Mouse (Mus musculus): ENCODE measurements around the gene Notch1. TPM values are rescaled to one million over a fixed set of nuclear protein-coding genes. Genes with fewer than 3 reads are reported as not detected.

The Notch1 gene
- polyA plus RNA-seq, 1 experiment, result 0.01 TPM

GRCm38 (mm10) chr2:26508661-26509060 lies 7.8 kb downstream of the Notch1 start:
- TF ChIP-seq GATA1 (IDR thresholded peaks at IDR 0.05; ENCODE audit: low read length), result no peak

DNA sequence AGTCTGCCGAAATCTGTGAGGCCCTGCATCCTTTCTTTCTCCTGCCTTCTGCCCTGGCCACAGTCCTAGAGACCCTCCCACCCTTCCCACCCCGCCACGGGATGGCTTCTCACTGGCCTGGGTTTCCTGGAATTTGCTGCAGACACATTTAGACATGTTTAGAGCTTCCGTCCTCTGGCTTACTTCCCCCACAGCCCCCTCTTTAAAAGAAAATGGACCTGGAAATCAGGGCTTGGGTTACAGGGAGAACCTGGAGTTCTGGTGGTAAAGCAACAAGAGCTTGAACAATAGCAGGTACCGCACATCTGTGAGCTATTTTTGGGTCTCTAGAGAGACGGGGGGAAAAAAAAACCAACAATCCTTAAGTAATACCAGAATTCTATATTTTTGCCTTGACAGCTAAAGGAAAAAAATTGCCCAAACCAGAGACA lies 8.5 kb downstream of the Notch1 start:
- TF ChIP-seq GATA1 (IDR thresholded peaks at IDR 0.05; ENCODE audit: low read length), result no peak

GRCm38 (mm10) chr2:26507481-26507886 lies 9.0 kb downstream of the Notch1 start:
- TF ChIP-seq GATA1 (IDR thresholded peaks at IDR 0.05; ENCODE audit: low read length), result no peak

DNA sequence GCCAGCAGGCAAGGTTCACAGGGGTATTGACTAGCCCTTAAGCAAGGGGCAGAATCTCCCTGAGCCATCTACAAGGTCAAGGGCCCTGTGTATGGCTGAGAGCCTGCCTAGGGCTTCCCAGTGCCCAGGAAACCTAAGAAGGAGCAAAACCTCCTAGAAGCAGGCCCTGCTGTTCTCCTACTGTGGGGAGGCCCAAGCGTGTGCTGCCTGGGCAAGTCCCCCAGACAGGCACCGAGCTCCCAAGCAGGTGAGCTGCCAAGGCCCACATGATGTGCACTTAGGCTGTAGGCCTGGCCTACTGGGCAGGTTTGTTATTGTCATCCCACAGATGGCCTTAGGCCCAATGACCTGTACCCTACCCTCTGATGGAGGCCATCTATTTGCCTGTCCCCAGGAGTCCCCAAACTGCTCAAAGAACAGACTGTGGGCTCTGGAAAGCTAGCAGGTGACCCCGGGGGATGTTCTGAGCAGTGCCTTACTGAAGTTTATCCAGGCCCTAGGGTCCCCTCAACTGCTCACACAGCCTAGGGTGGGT lies 9.7 kb downstream of the Notch1 start:
- no peak for TF ChIP-seq GATA1 (IDR thresholded peaks at IDR 0.05; ENCODE audit: low read length)

GRCm38 (mm10) chr2:26504772-26505480 lies 11.5 kb downstream of the Notch1 start:
- TF ChIP-seq GATA1 (IDR thresholded peaks at IDR 0.05; ENCODE audit: low read length), result no peak

DNA sequence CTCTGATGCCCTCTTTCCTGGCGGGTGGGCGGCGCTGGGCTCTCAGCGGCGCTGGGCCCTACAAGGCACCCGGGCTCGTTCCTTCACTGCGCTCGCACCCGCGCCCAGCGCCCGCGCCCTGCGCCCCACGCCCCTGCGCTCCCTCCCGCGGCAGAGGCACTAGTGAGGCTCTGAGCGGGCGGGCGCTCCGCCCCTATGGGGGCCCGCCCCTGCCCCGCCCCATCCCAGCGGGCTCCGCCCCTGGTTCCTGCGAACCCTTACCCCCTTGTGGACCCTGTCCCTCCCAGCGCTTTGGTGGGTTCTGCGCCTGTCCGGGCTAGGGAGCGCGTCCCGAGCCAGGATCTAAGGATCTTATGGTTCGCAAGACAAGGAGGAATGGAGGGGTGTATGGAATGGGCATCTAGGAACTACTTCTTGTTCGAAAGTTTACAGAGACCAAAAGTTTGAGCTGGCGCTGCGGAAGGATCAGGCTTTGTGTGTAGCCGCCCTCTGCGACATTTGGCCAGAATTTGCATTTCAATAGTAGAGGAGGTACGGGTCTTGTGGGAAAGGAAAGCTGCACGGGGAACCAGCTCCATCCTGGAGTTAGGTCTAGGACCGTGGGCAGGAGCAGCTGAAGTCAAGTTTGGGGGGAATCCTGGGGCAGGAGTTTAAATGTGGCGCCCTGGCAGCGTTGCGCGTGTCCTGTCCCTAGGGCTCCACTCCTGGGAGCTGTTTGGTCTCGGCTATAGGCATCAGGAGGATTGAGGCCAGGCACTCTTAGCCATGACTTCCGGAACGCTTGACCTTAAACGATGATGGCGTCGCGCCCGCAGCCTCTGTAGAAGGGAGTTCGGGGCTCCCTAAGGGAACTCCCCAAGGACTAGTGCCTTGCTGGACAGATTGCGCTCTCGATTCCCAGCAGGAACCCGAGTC lies 12.5 kb downstream of the Notch1 start:
- no peak for TF ChIP-seq GATA1 (IDR thresholded peaks at IDR 0.05; ENCODE audit: low read length)

- no peak for TF ChIP-seq GATA1 (IDR thresholded peaks at IDR 0.05; ENCODE audit: low read length)
These were observed 13.4 kb downstream of the Notch1 start for GRCm38 (mm10) chr2:26502863-26503631.

- TF ChIP-seq GATA1 (IDR thresholded peaks at IDR 0.05; ENCODE audit: low read length), result no peak
These were observed 14.1 kb downstream of the Notch1 start for GRCm38 (mm10) chr2:26502299-26502862.

GRCm38 (mm10) chr2:26501651-26502141 lies 14.8 kb downstream of the Notch1 start:
- TF ChIP-seq GATA1 (IDR thresholded peaks at IDR 0.05; ENCODE audit: low read length), result no peak

- TF ChIP-seq GATA1 (IDR thresholded peaks at IDR 0.05; ENCODE audit: low read length), result no peak
These were observed 15.7 kb downstream of the Notch1 start for GRCm38 (mm10) chr2:26500599-26501370.

- no peak for TF ChIP-seq GATA1 (IDR thresholded peaks at IDR 0.05; ENCODE audit: low read length)
These were observed 16.4 kb downstream of the Notch1 start for GRCm38 (mm10) chr2:26500027-26500598.

GRCm38 (mm10) chr2:26498694-26499093 lies 17.8 kb downstream of the Notch1 start:
- TF ChIP-seq GATA1 (IDR thresholded peaks at IDR 0.05; ENCODE audit: low read length), result no peak

DNA sequence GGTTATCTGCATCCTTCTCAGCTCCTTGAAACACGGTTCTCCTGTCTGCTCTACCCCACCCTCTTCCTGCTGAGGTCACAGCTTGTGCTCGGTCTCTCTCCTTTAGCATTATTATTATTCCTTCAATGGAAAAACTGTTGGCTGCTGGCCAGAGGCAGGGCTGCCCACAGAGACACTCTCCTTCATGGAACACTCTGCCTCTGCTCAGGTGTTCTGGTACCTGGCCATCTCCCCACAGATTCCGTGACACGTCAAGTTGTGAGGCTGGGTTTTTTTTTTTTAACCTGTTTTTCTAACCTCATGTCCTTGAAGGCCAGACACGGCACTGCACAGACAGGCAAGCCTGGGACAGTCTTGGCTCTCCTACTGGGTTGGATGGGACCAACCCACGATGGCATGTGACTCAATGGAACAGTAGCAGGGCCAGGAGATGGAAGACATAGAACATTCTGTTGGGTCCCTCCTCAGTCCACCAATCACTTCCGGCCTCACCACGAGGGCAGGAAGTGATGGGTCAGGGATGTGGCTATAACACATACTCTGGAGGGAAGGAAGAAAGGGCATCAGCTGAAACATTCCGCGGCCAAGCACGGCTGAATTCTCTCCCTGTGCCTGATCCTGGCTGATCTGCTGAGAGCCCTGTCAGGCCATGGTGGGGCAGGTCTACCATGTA lies 18.5 kb downstream of the Notch1 start:
- no peak for TF ChIP-seq GATA1 (IDR thresholded peaks at IDR 0.05; ENCODE audit: low read length)

Data from G1E-ER4 (cell line).